Mouse (Mus musculus) adrenal gland, postnatal 4 days (tissue): ENCODE results near the gene Poc5. TPM values are rescaled to one million over a fixed set of nuclear protein-coding genes. Genes with fewer than 3 reads are reported as not detected.

Experiments used
- microRNA-seq: library from miRNA; unstranded; fragments of <30 nt; microRNA quantifications from one replicate; pipeline ENCODE4 v1.2.0, GENCODE M21; 2021
- total RNA-seq, 2 experiments: library from RNA; stranded (reverse); gene quantifications; 2 replicates each; pipeline ENCODE4 v1.2.3; 2021

Gene Poc5
- total RNA-seq, 2 experiments from 2014 or later, result 22.9 to 23.5 TPM

Small RNA genes within 50 kb of the gene (microRNA-seq; reads per million reads assigned to microRNA genes)
- gene Gm25213, result not detected

Other genes with a start within 250 kb of the Poc5 start
- 1 to 10 TPM; 2.5 to 4.0 TPM for gene Ankdd1b, start 82.9 kb downstream of the Poc5 start, total RNA-seq
- gene Gm17622, start 102.4 kb downstream of the Poc5 start, total RNA-seq, result not detected
- 10 to 100 TPM; 44.0 to 47.0 TPM for gene Polk, start 154.3 kb downstream of the Poc5 start, total RNA-seq
- 100 to 1,000 TPM in 1 of 2 experiments, 10 to 100 TPM in 1; 99.9 to 101 TPM for gene Col4a3bp, start 154.3 kb downstream of the Poc5 start, total RNA-seq